Mouse (Mus musculus): ENCODE measurements around the gene Vav3.
A peak's percentile ranks its signal among the peaks of the same experiment; 100 is the strongest.

Vav3 gene

DNA sequence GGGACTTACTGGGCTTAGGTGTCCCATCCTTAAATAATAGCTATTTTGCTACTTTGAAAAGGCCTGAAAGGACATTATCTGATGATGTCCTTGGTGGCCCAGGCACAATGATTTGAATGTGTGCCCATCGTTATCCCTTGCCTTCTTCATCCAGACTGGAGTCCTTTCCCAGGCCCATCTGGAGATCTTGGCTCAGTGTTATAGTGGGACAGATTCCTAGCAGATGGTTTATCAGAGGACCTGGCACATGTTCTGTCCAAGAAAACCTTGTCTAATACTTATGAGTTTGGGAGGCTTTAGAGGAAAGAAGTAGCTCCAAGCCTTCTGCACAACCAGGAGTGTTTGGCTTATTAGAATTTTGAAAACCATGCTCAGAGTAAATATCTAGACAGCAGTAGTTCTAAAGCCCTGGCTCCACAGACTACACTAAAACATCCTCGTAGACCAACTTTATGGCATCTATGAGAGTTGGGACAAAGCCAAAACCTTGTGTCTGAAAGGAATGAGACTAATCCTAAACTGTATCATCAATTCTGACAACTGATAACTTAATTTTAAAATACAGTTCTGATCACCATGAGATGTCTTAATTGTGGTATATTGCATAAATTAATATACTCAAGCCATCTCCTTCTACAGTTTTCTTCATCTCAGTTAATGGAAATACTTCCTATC, 367.5 kb downstream of the Vav3 start:
- peak; percentile 92 to 93 for DNase-seq

- DNase-seq = no peak
These were observed 371.3 kb downstream of the Vav3 start for GRCm38 (mm10) chr3:109711751-109712150.

- no peak for DNase-seq
These were observed 374.0 kb downstream of the Vav3 start for GRCm38 (mm10) chr3:109714476-109714875.

DNA sequence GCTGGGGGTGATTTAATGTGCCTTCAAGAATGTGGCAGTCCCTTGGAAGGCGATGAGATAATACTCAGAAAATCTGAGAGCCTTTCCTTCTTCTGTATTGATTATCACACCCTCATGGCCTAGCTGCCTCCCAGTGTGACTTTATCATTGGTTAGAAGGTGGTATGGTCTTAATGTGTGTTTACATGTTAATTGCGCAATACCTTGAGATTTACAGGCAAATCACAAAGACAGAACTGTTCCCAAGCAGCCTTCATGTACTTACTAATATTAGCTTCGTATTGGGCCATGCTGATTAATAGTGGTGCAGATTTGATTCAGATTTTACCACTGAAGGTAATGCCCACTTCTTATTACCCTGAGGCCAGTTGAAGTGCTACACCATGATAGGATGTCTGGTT, 381.3 kb downstream of the Vav3 start:
- DNase-seq = no peak

- no peak for DNase-seq
These were observed 386.3 kb downstream of the Vav3 start for GRCm38 (mm10) chr3:109726776-109727175.

DNA sequence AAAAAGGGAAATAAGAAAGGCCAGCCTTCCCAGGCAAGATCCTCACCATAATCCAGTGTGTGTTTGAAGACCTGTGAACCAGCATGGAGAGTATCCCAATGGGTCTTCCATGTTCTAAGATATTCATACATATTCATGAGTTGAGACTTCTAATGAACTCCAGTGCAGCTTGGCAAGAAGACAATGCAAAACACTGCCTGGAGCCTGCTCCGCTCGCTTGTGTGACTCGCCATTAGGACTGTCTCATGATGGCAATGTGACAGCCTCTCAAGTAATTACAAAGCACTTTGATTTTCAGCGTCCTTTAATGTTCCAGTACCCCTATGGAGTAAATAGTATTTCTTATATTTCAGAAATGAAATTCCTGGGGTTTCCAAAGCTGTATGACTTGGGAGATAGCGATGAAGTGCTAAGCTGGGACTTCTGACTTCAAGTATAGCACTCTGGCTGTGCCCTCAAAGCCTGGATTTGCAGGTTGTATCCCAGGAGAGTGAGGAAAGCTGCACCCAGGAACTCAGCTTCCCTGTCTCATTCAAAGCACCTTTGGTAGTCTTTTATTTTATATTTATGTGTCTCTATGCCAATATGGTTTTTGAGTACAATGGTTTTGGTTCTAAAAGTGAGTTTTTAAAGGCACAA, 391.3 kb downstream of the Vav3 start:
- DNase-seq = peak; percentile 47 to 69

DNA sequence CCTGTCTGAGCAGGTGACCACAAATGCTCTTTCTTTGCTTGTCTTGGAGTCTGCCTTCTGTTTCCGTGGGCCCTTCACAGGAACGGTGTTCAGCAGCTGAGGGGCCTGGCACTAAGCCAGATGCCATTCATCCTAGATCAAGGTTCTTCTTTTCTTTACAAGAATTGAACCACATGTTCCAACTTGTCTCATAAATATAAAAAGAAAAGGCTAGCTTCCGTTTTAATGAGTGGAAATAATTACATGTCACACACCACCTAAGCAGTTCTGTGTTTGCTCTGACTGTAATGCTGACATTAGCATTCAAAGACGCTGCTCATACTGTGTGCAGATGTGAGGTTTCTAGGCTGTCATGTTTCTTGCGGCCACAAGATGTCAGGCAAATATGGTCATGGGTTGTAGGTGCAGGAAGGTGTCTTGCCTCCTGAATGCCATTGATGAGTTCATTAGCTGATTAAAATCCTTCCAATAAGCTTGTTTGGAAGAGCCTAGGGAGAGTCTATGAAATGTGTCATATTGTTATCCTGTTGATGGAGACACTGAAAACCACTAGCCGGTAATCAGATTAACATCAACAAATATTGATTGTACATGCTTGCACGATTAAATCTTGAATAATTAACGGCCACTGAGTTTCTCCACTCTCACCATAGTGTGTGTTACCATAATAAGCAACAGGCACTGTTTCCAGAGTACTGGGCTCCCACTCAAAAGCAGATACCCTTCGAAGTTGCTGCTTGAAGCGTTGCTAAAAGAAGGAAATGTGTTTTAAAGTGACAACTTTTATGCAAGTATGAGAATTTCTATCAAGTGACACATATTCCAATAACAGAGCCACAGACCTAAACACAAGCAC, 392.1 kb downstream of the Vav3 start:
- DNase-seq = peak; percentile 59 to 64

All from cerebellum, postnatal 10 days (tissue).